Mouse (Mus musculus) MN1 (cell line): Measurements from ENCODE around the gene Amigo1.

Source experiments
- DNase-seq: peaks from one replicate; pipeline ENCODE4 v3.0.0-alpha.2; 2016; ENCODE audit warnings: low spot score

Amigo1 gene

GRCm38 (mm10) chr3:108186098-108187047 is at the start of gene Amigo1:
Gene Amigo1, plus strand, starts transcription at chr3:108186335.
- DNase-seq, result no peak

- DNase-seq, result no peak
These were observed 47.0 kb upstream of the Amigo1 start for GRCm38 (mm10) chr3:108139113-108139512.

GRCm38 (mm10) chr3:108140786-108141185 is 45.3 kb upstream of the Amigo1 start:
- DNase-seq, result no peak

GRCm38 (mm10) chr3:108145534-108146445 is 40.3 kb upstream of the Amigo1 start, which contains the start of gene Gnai3:
Gene Gnai3, minus strand, starts transcription at chr3:108146146.
- peak; percentile 91 for DNase-seq

DNA sequence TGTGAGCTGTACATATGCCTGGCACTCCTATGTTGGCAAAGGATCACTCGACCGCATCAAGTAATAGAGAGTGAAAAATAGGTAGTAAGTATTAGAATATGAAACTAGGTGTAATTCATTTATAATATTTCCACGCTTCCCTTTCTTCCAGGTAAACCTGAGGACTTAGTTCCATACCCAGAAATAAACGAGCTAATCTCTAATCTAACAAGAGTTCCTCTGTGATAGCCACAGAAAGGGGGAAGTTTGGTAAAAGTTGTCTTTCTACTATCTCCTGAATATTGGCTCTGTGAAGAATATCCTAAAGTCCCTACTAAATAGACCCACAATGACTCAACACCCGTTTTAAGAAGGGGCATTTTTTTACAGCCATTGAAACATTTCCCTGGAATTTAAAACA is 39.5 kb upstream of the Amigo1 start:
- no peak for DNase-seq

- DNase-seq, result peak; percentile 90
These were observed 38.5 kb upstream of the Amigo1 start for GRCm38 (mm10) chr3:108147386-108148235.

DNA sequence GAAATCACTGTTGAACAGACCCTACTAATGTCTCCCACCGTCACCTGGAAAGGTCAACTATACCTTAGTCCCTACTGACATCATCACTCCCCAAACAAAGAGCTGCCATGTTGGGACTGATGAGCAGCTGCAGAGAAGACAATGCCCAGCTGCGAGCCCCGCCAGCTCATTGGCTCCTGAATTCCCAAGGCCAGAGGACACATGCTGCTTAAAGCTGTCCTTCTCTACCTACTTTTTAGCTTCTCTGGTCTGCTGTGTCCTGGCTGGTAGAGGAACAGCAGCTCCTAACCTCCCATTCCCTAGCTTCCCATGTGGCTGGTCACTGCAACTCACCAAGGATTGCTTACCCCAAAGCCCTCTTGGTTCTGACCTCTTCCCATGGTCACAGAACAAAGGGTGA is 33.8 kb upstream of the Amigo1 start:
- no peak for DNase-seq

DNA sequence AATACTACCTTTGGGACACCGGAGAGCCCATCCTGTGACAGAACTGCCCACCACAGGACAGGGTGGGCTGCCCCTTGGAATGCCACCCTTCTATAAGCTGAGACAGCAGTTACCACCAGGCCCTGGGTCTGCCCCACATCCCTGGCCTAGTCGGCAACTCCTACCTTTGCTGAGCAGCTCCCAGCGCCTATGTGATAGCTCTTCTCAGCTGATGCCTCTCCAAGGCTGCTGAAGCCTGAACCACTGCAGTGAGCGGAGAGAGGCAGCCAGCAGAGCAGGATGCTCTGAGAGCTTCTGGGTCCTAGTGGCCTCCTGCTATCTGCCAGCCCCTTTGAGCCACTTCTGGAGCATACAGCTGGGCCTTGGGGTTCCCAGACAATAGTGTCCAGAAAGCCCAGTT is 31.5 kb upstream of the Amigo1 start, which contains the start of gene Gpr61:
Gene Gpr61 (minus strand): TSS at position 227 of the 400 bp plus-strand sequence.
- no peak for DNase-seq

GRCm38 (mm10) chr3:108158383-108159037 is 27.6 kb upstream of the Amigo1 start:
- DNase-seq, result no peak

DNA sequence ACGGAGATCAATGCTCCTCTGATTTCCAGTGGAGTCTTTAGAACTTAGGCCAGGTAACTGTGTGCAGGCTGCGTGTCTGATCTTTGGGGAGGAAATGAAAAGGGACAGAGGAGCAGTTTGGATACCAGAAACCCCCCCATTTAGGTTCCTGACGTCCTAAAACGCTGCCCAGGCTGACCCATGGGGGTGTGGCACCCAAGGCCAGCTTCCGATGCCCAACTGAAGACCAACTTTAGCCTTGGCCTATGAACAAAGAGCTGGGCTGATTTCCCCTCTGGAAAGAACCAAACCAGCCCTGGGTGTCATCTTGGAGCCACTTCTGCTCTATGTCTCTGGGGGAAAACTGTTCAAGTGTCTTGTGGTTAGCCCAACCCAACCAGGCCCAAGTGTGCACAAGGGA is 22.0 kb upstream of the Amigo1 start:
- DNase-seq, result no peak

GRCm38 (mm10) chr3:108164807-108165206 is 21.3 kb upstream of the Amigo1 start:
- DNase-seq, result peak; percentile 87

GRCm38 (mm10) chr3:108165532-108166315 is 20.4 kb upstream of the Amigo1 start:
- DNase-seq, result peak; percentile 60

DNA sequence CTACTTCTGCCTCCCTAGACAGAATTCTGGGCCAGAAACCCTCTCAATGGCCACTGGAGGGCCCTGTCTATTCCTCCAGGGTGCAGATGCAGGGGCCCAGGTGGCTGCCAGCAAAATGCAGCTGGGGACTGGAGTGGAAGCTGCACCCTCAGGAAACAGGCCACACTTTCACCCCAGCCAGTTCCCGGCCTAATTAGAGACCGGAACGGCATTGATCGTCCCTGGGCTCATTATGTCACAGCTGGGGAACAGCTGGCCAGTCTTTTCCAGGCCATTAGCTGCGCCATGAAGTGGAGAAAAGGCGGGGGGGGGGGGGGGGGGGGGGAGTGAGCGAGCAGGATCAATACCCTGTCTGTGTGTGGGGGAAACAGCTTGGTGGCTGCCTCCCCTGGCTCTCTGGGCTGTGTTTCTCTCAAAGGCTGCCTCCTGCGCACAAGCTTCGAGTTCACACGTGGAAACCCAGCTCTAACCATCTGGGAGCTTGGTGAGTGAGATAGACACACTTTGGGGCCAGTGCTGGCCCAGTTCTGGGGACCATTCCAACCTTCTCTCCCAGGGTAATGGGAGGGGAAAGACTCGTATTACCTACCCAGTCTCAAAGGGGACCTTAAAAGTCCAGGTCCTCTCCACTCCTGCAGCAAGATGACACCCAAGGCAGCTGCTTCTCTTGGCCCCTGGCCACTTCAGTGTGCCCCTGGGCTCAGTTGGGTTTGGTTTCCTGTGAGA is 19.5 kb upstream of the Amigo1 start:
- DNase-seq, result peak; percentile 88

GRCm38 (mm10) chr3:108167499-108167898 is 18.6 kb upstream of the Amigo1 start:
- no peak for DNase-seq

DNA sequence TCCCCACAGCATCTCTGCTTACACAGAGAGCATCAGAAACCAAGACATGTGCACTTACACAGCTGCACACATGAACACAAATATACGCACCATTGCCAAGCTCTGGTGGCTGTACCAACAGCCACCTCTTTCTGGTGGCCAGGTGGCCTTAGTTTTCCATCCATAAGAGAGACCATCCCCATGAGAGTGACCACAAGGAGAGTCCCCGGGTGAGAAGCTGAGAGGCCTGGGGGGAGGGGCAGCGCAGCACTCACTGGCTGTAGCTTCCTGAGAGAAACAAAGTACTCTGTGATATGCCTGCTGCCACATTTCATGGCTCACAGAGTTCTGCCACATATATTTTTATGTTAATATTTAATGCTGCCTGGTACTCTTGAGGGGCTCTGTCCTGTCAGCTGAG is 16.9 kb upstream of the Amigo1 start:
- DNase-seq, result no peak

- DNase-seq, result peak; percentile 82
These were observed 11.2 kb upstream of the Amigo1 start for GRCm38 (mm10) chr3:108174672-108175531.

DNA sequence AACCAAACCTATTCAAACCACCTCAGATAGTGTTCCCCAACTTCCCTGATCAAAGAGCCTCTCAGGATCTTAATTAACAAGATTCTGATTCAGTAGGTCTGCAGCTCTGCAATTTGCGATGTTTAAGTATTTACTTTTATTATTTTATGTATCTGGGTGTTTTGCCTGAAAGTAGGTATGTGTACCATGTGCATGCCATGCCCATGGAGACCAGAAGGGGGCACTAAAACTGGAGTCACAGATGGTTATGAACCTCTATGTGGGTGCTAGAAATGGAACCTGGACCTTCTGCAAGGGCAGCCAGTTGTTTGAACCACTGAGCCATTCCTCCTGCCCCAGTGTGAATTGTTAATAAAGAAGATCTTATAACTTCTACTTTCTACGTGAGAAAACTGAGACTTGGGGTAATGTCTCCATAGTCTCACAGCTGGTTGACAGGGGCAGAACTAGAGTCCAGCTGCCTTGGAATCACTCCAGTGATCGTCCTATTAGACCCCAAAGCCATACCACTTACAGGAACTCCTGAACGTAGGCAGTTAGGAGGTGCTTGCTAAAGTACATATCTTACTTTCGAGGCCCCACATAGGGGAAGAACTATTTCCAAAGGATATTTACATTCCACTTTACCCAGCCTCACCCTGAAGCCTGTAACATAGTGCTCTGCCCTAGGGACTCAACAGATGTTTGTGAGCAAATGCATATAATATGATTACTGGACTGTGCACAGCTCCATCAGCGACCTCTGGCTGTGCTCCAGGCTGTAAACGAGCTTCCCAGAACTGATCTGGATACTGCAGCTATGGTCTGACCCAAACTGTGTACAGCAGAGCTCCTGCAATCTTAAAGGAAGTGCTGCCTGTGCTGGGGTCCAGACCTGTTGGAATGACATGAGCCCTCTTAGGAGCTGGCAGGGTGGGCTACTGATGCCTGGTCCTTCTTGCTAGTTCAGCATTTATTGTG is 7.1 kb upstream of the Amigo1 start:
- DNase-seq, result peak; percentile 83
